Mouse (Mus musculus) WW6 (cell line): Measurements from ENCODE around the gene Zfp956.
A peak's percentile ranks its signal among the peaks of the same experiment; 100 is the strongest.

Source experiments
- DNase-seq: peaks from one replicate; pipeline ENCODE4 v3.0.0-alpha.2; 2013; ENCODE audit warnings: low read depth, low spot score

Zfp956 gene

DNA sequence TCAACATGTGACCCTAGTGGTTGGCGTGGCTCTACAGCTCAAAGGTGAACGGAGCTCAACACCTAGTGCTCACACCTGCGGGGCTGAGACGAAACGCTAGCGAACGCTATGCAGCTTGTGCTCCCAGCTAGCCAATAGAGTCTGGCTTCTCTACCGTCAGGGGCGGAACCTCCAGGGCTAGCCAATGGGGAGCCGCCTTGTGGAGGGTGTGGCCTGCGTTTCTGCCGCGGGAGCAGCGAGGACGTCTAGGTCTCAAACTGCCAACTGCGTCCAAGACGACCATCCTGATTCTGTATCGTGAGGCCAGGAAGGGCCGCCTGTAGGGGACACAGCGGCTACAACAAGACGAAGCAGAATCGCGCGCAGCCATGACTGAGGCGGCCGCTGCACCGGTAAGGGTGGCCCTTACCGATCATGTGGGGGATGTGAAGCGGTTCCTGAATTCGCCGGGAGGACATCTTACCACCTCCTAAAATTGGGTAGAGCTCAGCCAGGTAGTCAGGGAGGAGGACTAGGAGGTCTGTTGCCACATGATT, at the start of gene Zfp956:
Gene Zfp956, plus strand, starts transcription at position 200 of the 536 bp plus-strand sequence.
- peak; percentile 79 for DNase-seq

DNA sequence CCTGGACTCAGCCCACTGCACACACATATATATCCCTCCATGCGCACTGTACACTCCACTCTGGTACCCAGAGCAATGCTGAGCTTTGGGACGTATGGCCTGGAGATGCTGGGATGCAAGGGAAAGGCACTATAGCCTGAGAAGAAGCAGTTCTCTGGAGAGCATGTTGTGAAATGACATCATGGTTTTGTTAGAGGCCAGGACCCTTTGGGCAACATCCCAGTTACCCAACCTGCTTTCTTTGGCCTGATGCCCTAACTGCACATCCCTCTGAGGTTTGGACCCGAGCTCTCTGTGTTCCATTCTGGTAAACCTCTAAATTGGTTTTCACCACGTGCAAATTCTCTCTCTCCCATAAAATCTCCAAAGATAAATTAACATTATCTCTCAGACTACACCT, 49.6 kb upstream of the Zfp956 start:
- no peak for DNase-seq

DNA sequence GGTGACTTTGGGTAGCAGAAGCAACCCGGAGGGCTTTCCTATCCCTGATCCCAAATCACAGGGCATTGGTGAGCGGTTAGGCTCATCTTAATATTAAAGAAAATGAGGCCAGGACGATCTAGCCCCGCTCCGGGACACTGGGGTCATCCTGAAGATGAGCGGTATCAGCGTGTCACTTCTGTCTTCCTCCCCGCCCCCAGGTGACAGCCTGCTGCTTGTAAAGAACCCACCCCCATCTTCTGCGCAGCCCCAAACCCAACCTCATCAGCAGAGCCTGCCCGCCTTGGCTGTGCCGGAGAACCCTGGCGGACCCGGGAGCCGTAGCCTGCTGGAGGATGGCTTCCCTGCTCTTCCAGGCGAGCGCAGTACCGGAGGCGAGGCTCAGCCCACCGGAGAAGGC, 48.8 kb upstream of the Zfp956 start:
- DNase-seq: peak; percentile 34

DNA sequence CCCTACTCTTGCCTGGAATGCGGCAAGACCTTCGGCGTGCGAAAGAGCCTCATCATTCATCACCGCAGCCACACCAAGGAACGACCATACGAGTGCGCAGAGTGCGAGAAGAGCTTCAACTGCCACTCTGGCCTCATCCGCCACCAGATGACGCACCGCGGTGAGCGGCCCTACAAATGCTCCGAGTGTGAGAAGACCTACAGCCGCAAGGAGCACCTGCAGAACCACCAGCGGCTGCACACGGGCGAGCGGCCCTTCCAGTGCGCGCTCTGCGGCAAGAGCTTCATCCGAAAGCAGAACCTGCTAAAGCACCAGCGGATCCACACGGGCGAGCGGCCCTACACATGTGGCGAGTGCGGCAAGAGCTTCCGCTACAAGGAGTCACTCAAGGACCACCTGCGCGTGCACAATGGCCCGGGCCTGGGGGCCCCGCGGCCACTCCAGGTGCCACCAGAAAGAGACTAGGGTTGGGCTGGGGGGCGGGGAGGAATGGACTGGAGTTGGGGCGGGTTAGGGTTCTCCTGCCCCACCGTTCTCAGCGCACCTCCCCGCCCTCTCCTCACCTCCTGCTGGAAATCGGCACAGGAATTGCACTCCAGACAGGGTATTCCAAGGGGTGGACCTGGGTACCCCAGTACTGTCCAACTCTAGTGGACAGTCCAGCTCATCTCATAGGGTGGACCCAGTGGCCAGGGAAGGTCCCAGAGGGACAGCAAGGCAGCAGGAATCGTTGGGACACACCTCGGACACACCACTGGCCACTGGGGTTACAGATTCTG, 48.1 kb upstream of the Zfp956 start:
- DNase-seq: peak; percentile 34

DNA sequence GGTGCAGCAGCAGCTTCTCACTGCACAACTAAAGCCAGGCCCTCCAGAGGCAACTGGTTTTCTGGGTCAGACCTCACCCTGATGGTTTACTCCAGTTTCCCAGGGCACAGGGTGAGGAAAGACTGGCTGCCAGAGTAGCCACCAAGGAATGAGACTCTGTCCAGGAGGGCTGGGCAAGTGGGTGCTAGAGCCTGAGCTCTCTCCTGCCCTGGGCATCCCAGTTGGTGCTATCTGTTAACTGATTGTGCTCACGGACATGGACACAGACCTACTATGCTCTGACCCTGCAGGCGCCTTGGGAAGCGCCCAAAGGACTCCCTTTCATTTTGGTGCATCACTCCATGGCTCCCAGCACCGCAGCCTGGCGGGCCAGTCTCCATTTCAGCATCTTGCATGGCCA, 46.9 kb upstream of the Zfp956 start:
- no peak for DNase-seq

DNA sequence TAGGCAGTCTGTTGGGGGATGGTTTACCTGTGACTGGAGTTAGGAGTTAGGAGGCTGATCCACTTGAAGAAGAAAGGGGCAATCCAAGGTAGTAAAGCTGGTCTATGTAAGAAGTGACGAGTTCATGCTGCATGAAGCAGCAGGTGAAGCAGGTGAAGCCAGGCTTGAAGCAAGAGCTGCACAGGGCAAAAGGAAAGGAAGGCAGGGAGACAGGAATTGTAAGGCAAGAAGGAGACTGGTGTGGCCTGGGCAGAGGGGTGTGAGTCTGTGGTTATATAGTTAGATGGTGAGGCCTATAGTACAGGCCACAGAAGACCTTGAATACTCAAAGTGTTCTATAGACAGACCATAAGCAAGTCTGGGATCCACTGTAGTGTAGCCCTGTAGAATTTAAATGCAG, 44.2 kb upstream of the Zfp956 start:
- DNase-seq: no peak

DNA sequence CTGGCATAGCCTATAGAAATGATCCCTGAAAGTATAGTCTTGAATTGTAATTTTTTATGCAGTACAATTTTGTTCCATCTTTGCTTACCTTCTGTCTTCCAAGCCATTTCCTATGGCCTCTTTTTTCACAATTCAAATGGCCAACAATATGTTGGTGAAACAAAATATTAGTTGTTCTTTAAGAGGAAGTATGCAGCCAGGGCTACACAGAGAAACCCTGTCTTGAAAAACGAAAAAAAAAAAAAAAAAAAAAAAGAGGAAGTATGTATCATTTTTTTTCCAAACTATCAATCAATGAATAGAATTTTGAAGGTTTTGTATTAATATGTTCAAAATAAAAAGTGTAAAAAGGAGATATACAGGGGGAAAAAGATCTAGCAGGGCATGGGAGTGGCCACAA, 41.5 kb upstream of the Zfp956 start:
- DNase-seq: no peak

DNA sequence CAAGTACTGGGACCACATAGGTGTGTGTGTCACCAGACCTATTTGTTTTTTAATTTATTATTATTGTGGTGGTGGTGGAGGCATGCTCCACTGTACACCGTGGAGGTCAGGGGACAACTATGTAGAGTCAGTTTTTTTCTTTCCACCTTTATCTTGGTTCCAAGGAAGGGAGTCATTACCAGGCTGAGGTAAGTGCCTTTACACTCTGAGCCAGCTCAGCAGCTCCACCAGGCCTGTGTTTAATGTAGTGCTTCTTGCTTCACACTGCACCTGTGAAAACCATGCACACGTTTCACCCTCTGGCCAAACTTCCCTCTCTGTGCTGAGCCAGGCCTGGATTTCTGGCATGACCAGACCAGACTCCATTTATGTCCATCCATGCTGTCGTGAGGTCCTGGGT, 40.2 kb upstream of the Zfp956 start:
- DNase-seq: no peak

DNA sequence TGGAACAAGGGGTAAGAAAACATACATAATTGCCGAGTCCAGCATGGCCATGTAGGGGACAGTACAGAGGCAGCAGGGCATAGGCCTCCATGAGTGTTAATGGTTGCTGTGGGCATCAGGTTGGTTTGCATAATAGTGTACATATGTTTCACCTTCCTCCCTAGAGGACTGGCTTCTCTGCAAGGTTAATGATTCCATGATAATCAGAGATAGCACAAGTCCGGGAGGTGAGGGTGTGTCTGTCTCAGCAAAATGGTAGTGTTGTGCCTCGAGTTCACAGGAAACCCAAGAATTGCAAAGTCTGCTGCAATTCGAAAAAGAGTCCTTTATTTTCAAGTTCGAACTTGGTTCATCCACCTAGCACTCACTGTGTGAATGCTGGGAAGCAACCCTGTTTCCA, 36.1 kb upstream of the Zfp956 start:
- no peak for DNase-seq

DNA sequence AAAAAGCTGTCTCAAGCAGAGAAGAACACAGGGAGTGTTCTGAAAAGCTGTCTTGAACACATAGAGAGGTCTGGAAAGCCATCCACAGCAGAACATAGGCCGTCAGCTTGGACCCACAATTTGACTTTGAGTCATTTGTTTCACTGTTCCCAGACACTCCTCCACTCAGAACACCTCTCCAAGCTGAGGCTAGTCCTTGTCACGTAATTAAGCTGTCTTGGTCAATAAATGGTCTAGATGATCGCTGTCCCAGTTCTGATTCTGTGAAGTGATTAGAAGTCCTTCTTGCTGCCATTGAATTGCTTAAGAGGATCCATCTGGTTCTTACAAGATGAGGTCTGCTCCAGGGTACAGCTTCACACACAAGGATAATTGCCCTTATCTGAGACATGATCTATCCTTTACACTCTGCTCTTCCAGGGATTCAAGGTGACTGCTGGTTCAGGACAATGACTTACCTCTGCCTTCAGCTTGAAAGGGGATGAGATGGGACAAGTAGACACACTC, 34.4 kb upstream of the Zfp956 start:
- no peak for DNase-seq

DNA sequence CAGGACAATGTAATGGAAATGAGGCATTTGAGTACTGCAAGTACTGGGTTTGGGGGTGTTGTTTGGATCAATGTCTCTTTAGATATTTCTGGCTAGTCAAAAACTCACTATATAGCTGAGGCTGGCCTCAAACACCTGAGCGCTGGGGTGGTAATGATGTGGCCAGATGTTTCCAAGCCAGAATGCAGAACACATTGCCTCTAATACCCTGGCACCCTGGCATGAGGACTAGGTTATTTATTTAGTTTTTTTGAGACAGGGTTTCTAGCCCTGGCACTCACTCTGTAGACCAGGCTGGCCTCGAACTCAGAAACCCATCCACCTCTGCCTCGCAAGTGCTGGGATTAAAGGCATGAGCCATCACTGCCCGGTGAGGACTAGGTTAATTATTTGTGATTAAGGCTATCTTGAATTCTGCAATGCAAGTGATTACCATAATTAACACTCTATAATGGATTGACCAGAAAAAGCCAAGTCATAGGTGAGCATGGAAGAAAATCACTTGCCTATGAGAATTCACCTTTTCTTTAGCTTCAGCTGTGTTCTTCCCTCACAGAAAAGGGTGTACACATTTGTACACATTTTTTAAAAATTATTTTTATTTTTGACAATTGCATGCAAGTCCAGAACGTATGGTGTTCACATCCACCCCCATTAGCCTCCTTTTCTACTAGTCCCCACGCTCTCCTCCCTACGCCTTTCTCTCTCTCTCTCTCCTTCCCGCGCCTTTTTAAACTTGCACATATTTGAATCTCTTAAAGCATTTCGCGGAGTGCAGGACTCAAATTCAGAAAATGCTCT, 33.3 kb upstream of the Zfp956 start:
- no peak for DNase-seq

DNA sequence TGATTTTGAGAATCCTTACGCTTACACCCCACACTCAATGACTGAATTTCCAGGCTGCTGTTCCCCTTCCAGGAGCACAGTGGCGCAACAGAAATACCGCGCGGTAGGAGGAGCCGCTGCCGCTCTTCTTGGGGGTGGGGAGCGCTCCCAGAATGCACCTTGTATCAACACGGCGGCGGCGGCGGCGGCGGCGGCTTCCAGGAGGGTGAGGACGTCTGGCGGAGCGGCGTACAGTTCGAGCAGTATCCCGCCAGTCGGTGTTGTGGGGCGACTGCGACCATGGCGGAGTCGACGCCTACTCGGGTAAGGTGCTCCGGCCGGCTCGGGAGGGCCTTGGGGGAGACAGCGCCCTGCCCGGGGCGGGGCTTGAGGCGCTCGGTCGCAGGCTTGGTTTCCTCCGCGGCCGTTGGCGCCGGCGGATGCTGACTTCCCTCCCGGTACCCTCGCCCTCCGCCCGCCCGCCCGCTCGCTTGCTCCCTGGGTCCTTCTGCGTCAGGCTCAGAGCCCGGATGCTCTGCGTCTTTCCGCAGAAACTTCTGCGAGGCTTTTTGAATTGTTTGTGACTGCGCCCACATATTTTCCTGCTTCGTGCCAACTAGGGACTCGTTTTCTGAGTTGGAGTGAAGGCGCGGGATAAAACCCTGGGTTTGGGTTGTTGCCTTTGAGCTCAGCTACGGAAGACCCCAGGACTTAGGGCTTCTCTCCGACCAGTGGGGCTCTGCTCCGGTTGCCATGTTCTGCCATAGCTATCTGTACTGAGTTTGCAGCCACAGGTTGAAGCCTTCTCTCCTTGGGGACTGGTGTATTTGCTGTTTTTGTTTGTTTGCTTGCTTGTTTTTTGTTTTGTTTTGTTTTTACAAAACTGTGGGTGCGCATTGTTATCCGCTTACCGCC, 32.5 kb upstream of the Zfp956 start, which contains the start of gene Zfp212:
Gene Zfp212, plus strand, starts transcription at position 30 of the 894 bp plus-strand sequence.
- DNase-seq: peak; percentile 55

DNA sequence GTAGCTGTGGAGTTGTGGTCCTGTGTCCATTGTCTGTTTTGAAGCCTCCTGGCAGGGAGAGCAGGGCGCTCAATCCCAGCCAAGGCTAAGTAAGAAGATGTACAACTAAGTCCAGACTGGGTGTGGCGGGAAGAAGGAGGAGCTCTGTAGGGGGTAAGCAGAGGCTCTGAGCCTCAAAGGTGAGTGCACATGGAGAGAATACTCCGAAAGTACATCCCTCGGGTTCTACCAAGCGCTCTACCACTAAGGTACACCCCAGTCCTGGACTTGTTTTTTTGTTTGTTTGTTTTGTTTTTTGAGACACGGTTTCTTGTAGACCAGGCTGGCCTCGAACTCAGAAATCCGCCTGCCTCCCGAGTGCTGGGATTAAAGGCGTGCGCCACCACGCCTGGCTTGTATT, 10.7 kb upstream of the Zfp956 start:
- DNase-seq: no peak

DNA sequence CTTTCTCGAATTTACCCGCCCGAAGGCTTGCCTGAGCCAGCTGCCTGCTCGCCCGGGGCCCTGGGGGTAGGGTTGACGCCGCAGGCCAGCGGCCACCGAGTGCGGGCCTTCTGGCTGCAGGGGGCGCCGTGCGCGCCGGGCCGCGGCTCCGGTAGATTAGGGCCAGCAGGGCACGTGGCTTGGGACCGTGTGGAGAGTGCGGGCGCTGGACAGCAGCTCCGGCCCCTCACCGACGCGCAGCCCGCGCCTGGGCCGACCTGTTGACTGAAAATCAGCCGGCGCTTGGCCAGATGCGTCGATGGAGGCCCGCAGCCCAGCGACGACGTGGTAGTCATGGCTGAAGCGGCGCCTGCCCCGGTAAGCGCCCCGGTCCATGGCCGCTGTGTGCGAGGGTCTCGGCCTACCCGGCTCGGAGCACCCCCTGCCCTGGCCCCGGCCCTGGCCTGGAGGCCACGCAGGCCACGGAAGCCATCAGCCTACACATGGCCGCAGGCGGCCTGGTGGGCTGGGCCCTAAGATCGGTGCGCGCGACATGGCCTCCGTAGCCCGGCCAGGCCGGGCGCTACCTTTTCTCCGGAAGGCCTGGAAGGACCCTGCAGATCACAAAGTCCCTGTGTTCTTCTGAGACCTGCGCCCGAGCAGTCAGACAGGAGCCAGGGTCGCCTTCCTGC, 10.0 kb upstream of the Zfp956 start:
- DNase-seq: peak; percentile 28

DNA sequence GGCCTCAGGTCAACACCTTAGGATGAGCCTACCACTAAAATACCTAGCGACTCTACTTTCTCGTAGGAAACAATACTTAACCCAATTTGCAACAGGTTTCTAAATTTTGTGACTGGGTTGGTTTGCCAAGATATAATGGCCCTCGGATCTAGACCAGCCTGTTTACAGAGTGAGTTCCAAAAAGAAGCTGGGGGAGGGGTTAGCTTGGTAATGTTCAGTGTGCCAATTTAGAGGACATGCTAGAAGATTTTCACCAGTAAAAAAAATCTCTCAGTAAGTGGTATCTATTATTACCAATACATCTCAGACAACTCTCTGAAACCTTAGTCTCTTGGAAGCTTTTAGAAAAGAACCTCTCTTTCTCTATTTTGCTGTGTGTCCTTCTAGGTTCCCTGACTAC, 9.5 kb upstream of the Zfp956 start:
- DNase-seq: no peak

DNA sequence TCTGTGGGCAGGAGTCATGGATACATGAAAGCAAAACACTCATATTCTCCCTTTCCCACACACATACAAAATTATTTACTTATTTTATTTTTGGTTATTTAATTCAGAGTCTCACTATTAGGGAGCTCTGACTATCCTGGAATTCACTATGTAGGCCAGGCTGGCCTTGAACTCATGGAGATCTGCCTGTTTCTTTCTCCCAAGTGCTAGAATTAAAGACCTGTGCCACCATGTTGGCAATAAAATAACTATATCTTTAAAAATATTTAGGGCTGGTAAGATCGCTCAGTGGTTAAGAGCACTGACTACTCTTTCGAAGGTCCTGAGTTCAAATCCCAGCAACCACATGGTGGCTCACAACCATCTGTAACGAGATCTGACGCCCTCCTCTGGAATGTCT, 5.8 kb upstream of the Zfp956 start:
- DNase-seq: no peak

DNA sequence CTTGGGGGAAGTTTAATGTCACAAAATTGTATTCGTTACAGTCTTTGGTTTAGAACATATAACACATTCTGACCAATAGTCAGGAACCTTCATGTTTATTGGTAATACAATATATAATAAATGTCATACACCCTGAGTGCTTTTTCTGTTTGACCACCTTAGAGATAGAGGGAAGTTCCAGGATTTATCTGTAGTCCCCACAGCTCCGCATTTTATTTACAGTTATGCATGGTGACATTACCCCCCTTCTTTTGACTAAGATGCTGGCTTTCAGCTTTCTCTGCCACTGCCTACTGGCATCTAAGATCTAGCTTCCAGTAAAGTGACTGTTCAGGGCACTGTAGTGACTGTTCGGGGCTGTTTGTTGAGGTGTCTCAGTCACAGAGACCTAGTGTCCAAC, 1.2 kb downstream of the Zfp956 start:
- DNase-seq: no peak

DNA sequence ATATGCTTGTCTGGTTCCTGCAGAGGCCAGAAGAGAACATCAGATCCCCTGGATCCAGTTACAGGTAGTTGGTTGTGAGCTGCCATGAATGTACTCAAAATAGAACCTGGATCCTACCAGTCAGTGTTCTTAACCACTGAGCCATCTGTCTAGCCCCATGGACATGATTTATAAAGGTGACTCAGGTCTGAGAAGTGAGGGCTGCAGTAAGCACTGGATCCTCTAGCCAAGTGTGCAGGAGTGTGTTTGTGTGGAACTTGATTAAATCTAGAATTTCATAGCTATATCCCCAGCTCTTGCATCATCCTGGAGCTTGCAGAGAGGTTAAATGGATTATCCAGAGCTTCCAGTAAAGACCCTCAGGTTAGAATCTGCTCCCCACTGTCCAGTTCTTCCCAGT, 4.6 kb downstream of the Zfp956 start:
- no peak for DNase-seq

DNA sequence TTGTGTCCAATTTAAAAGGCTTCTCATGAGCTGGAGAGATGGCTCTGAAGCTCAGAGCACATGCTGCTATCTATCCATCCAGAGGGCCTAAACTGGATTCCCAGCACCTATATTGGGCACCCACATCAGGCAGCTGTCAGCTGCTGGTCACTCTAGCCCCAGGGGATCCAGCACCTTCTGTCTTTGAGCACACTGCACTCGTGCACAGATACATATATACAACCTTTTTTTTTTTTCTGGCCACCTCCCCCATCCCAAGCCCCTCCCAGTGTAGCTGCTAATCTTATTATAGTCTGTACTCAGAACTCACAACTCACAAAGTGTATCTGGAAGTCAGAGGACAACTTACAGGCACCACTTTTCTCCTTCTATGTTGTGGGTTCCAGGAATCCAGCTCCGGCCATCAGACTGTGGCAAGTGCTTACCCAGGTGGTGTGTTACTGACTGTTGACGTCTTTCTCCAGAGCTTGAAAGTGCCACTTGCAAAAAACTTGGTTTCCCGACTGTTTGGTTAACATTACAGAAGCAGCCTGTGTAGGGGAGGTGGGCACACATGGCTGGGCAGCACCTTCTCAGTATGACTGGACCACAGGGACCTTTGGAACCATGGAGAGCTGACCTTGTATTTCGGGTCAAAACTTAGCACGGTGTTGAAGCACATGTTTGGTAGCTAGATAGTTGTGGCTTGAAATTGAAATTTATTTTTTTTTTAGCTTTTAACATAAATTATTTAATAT, 7.7 kb downstream of the Zfp956 start:
- DNase-seq: no peak

DNA sequence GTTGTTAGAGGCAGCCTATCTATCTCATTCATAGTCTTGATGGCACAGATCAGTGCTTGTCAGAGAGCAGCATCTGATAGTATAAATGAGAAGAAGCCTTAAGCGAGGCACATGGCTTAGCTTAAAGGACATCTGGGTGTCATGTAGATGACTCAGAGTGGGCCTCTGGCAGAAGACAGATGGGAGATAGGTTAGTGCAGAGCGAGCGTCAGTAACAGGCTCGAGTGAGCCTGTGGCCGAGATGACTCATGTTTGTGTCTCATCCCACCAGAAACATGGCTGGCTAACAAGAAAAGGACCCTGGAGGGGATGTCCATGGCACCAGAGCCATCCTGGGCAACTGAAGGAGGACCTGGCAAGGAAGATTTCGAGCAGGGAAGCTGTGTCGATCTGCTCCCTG, 9.9 kb downstream of the Zfp956 start:
- no peak for DNase-seq
